Mouse (Mus musculus) heart, embryonic 12.5 days (tissue): ENCODE data around the gene Zfp607b. TPM values are rescaled to one million over a fixed set of nuclear protein-coding genes. Genes with fewer than 3 reads are reported as not detected.

ENCODE experiments used
- ATAC-seq: fragments of 200-750 bp; cut with Nextera tagmentation; 2 replicates; pipeline ENCODE4 v1.8.0; 2017; ENCODE audit warnings: moderate TSS enrichment, moderate library complexity; ENCODE audit not compliant: insufficient number of reproducible peaks, low FRiP score
- H3K27ac ChIP-seq: fragments of 300-500 bp; sonication (generic); 2 replicates; pipeline ENCODE4 v1.5.1; 2016; ENCODE audit warnings: mild to moderate bottlenecking, moderate library complexity; ENCODE audit not compliant: poor library complexity, severe bottlenecking
- H3K27me3 ChIP-seq: fragments of 300-500 bp; sonication (generic); replicated peaks from 2 replicates; pipeline ENCODE4 v1.6.1; 2016; ENCODE audit warnings: mild to moderate bottlenecking, moderate library complexity
- H3K36me3 ChIP-seq: fragments of 300-500 bp; sonication (generic); 2 replicates; pipeline ENCODE4 v1.6.1; 2016; ENCODE audit warnings: mild to moderate bottlenecking, moderate library complexity
- H3K4me1 ChIP-seq: fragments of 300-500 bp; sonication (generic); replicated peaks from 2 replicates; pipeline ENCODE4 v1.6.1; 2016; ENCODE audit warnings: mild to moderate bottlenecking
- H3K4me2 ChIP-seq: fragments of 300-500 bp; sonication (generic); 2 replicates; pipeline ENCODE4 v1.6.1; 2016; ENCODE audit warnings: mild to moderate bottlenecking, moderate library complexity
- H3K4me3 ChIP-seq: fragments of 300-500 bp; sonication (generic); 2 replicates; pipeline ENCODE4 v1.5.1; 2016; ENCODE audit warnings: mild to moderate bottlenecking
- H3K9ac ChIP-seq: fragments of 300-500 bp; sonication (generic); 2 replicates; pipeline ENCODE4 v1.6.1; 2016; ENCODE audit warnings: mild to moderate bottlenecking, moderate library complexity
- H3K9me3 ChIP-seq: fragments of 300-500 bp; sonication (generic); replicated peaks from 2 replicates; pipeline ENCODE4 v1.6.1; 2016; ENCODE audit warnings: mild to moderate bottlenecking, moderate library complexity
- WGBS: fragments of 180-500 bp; shearing (Covaris S2); methylation state at CpG from one replicate; pipeline ENCODE4 v1.1.7; 2016; 5-methylcytosine and 5-hydroxymethylcytosine counted together
- polyA plus RNA-seq: library from polyadenylated mRNA; unstranded; fragments of >200 nt; fragmentation: Nextera tagmentation; extraction: Ambion mirVana; gene quantifications from 2 replicates; pipeline ENCODE4 v1.2.1, GENCODE M21; 2016

Gene Zfp607b
- polyA plus RNA-seq, 1 experiment from 2014 or later, result 1.7 TPM

GRCm38 (mm10) chr7:27731281-27731883, 42.2 kb downstream of the Zfp607b start, which contains the start of gene Zfp60:
TSS of gene Zfp60 (plus strand) at chr7:27731389.
- H3K27ac ChIP-seq, result peak within 1 kb of the TSS; percentile 93
- peaks cover 7% of the 10 kb centered on the region for H3K4me1 ChIP-seq
- peak within 1 kb of the TSS; percentile 73 for H3K9ac ChIP-seq
- peak within 1 kb of the TSS; percentile 75 for H3K4me3 ChIP-seq
- peak; percentile 91 for ATAC-seq
- peak within 1 kb of the TSS; percentile 74 for H3K4me2 ChIP-seq
- H3K27me3 ChIP-seq, result no peaks in the 10 kb centered on the region; the same call in 1 of the 2 replicates
- H3K9me3 ChIP-seq, result no peaks in the 10 kb centered on the region
- WGBS, result under 1% methylated on average over 35 of the region's 35 CpGs
- 0 out of 2 replicates have a peak, but pooled peaks cover 2% of the 10 kb centered on the region for H3K36me3 ChIP-seq

GRCm38 (mm10) chr7:27731946-27732345, 42.8 kb downstream of the Zfp607b start:
- peak overlapping the region; percentile 93 for H3K27ac ChIP-seq
- H3K4me3 ChIP-seq, result peak overlapping the region; percentile 75
- no peaks in the 10 kb centered on the region for H3K9me3 ChIP-seq
- no peak for ATAC-seq
- no peaks in the 10 kb centered on the region; the same call in 1 of the 2 replicates for H3K27me3 ChIP-seq
- H3K36me3 ChIP-seq, result 0 out of 2 replicates have a peak, but pooled peaks cover 2% of the 10 kb centered on the region
- peaks cover 7% of the 10 kb centered on the region for H3K4me1 ChIP-seq
- 8% methylated on average over 12 of the region's 12 CpGs for WGBS
- H3K4me2 ChIP-seq, result peak overlapping the region; percentile 74
- peak overlapping the region; percentile 73 for H3K9ac ChIP-seq

DNA sequence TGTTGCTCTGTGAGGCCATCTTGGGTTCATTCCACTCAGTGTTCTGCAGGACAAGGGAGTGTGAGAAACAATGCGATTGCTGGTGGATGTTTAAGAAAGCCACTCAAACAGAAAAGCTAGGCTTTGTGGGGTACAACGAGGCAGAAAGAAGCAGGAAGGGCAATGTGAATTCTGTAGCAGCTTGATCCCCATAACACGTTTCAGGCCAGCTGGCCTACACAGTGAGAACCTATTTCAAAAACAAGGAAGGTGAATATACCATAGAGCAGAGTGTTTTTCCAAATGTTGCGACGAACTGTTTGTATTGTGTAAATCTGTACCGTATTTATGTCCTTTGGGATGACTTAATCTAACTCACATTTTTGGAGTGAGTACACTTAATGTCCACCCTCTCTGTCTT, 43.4 kb downstream of the Zfp607b start:
- no peaks in the 10 kb centered on the region for H3K9me3 ChIP-seq
- peak overlapping the region; percentile 74 for H3K4me2 ChIP-seq
- peak overlapping the region; percentile 75 for H3K4me3 ChIP-seq
- H3K36me3 ChIP-seq, result 0 out of 2 replicates have a peak, but pooled peaks cover 2% of the 10 kb centered on the region
- H3K27me3 ChIP-seq, result no peaks in the 10 kb centered on the region; the same call in 1 of the 2 replicates
- ATAC-seq, result no peak
- H3K27ac ChIP-seq, result no peak overlapping the region
- WGBS, result 87% methylated on average over 6 of the region's 6 CpGs
- peaks cover 7% of the 10 kb centered on the region for H3K4me1 ChIP-seq
- peak overlapping the region; percentile 73; the same call in 1 of the 2 replicates for H3K9ac ChIP-seq

GRCm38 (mm10) chr7:27735457-27735856, 46.3 kb downstream of the Zfp607b start:
- Histone ChIP-seq H3K36me3 (peaks cover 21% of the 10 kb centered on the region), H3K4me3 (no peak overlapping the region), H3K4me1 (peaks cover 7% of the 10 kb centered on the region), H3K27me3 (no peaks in the 10 kb centered on the region), H3K4me2 (no peak overlapping the region), H3K9ac (no peak overlapping the region), H3K9me3 (no peaks in the 10 kb centered on the region), H3K27ac (no peak overlapping the region)
- WGBS, result 77% methylated on average over 5 of the region's 5 CpGs
- no peak for ATAC-seq

Other genes with a start within 250 kb of the Zfp607b start
- gene Sptbn4, start 241.7 kb upstream of the Zfp607b start, polyA plus RNA-seq, result 0.26 TPM in 2 replicates
- gene Blvrb, start 241.4 kb upstream of the Zfp607b start, polyA plus RNA-seq, result 68.4 and 82.4 TPM in 2 replicates
- 22.8 and 23.3 TPM in 2 replicates for gene Sertad3, start 215.6 kb upstream of the Zfp607b start, polyA plus RNA-seq
- gene Sertad1, start 202.4 kb upstream of the Zfp607b start, polyA plus RNA-seq, result 35.3 and 35.9 TPM in 2 replicates
- gene Prx, start 190.0 kb upstream of the Zfp607b start, polyA plus RNA-seq, result 3.3 and 3.5 TPM in 2 replicates
- gene Hipk4, start 166.1 kb upstream of the Zfp607b start, polyA plus RNA-seq, result 0.31 and 0.39 TPM in 2 replicates
- gene Pld3, start 136.1 kb upstream of the Zfp607b start, polyA plus RNA-seq, result 59.5 and 63.4 TPM in 2 replicates
- 36.4 and 37.4 TPM in 2 replicates for gene 2310022A10Rik, start 136.1 kb upstream of the Zfp607b start, polyA plus RNA-seq
- gene Akt2, start 97.8 kb upstream of the Zfp607b start, polyA plus RNA-seq, result 85.0 and 89.4 TPM in 2 replicates
- 0.09 TPM in 1 of 2 replicates, not detected in the other for gene Ttc9b, start 35.4 kb upstream of the Zfp607b start, polyA plus RNA-seq
- 8.8 and 9.8 TPM in 2 replicates for gene Map3k10, start 14.7 kb upstream of the Zfp607b start, polyA plus RNA-seq
- gene Zfp60, start 42.0 kb downstream of the Zfp607b start, polyA plus RNA-seq, result 20.2 TPM in 2 replicates
- gene Zfp626, start 117.9 kb downstream of the Zfp607b start, polyA plus RNA-seq, result 1.3 and 1.4 TPM in 2 replicates
- 5.6 and 6.6 TPM in 2 replicates for gene Zfp59, start 149.3 kb downstream of the Zfp607b start, polyA plus RNA-seq
- gene Zfp607a, start 168.2 kb downstream of the Zfp607b start, polyA plus RNA-seq, result 3.7 and 4.4 TPM in 2 replicates
- 8.4 and 8.5 TPM in 2 replicates for gene Zfp974, start 240.1 kb downstream of the Zfp607b start, polyA plus RNA-seq